Mouse (Mus musculus): Measurements from ENCODE around the gene N4bp2l2.

The N4bp2l2 gene

GRCm38 (mm10) chr5:150566226-150566625, 99.8 kb downstream of the N4bp2l2 start:
- DNase-seq (ENCODE audit: low spot score in 2 of 2): no peak

- DNase-seq (ENCODE audit: low spot score in 2 of 2): no peak
These were observed 101.6 kb downstream of the N4bp2l2 start for GRCm38 (mm10) chr5:150564426-150564825.

GRCm38 (mm10) chr5:150561783-150562182, 104.2 kb downstream of the N4bp2l2 start:
- no peak for DNase-seq (ENCODE audit: low spot score in 2 of 2)

GRCm38 (mm10) chr5:150561376-150561775, 104.6 kb downstream of the N4bp2l2 start:
- no peak for DNase-seq (ENCODE audit: low spot score in 2 of 2)

GRCm38 (mm10) chr5:150560851-150561250, 105.1 kb downstream of the N4bp2l2 start:
- DNase-seq (ENCODE audit: low spot score in 2 of 2): no peak

GRCm38 (mm10) chr5:150559519-150560103, 106.4 kb downstream of the N4bp2l2 start:
- no peak for DNase-seq (ENCODE audit: low spot score in 2 of 2)

All from cerebellum, postnatal 4 days (tissue).